Mouse (Mus musculus) gastrocnemius, adult 8-10 months (tissue): Measurements from ENCODE around the gene Tacc2. TPM values are rescaled to one million over a fixed set of nuclear protein-coding genes. Genes with fewer than 3 reads are reported as not detected.
"Not testable (repeated sequence)": the region's sequence is repeated elsewhere in the genome, so short reads cannot be mapped to it uniquely, and the experiment has no call there.

Source experiments
- DNase-seq, 2 experiments: peaks; one replicate each; pipeline ENCODE4 v3.0.0; 2022; ENCODE audit warnings: low spot score in 2 of 2
- total RNA-seq, 4 experiments: library from RNA; stranded (reverse); gene quantifications; 2 replicates each; pipeline ENCODE4 v1.2.4; 2022

Gene Tacc2
- total RNA-seq = 100 to 1,000 TPM; 458 to 672 (median 534) TPM

GRCm38 (mm10) chr7:130577388-130578003 lies at the start of gene Tacc2:
Gene Tacc2, plus strand, starts transcription at chr7:130577438.
- no peak for DNase-seq

GRCm38 (mm10) chr7:130531138-130531537 lies 46.1 kb upstream of the Tacc2 start:
- DNase-seq = not testable (repeated sequence)

GRCm38 (mm10) chr7:130533316-130534260 lies 43.6 kb upstream of the Tacc2 start:
- peak; percentile 75 to 77 for DNase-seq

DNA sequence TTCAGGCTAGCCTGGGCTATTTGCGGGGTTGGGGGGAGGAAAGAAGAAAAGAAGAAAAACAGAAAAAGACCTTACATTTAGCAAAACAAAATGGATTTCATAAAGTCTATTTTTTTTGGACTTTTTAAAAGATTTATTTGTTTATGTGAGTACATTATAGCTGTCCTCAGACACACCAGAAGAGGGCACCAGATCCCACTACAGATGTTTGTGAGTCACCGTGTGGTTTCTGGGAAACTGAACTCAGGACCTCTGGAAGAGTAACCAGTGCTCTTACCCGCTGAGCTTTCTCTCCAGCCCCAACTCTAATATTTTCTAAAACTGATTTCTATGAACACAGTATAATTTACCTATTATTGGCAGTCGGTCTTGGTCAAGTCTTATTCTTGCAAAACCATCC lies 42.1 kb upstream of the Tacc2 start:
- no peak for DNase-seq

DNA sequence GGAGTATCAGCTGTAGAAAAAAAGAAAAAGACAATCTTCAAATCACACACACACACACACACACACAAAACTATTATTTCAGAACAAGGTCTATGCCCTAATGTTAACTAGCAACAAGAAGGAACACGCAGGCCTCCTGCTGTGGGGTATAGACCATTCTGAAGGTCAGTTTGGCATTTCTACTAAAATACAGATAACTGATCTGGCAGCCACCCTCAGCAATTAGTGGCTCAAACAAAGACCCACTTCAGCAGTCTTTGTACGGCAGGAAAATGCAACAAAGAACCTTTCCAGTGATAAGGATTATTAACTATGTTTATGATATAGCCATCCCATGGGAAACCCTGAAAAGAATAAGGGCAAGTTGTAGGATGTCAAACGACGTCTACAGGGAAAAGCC lies 40.2 kb upstream of the Tacc2 start:
- DNase-seq = no peak

- no peak for DNase-seq
These were observed 37.1 kb upstream of the Tacc2 start for GRCm38 (mm10) chr7:130540176-130540575.

DNA sequence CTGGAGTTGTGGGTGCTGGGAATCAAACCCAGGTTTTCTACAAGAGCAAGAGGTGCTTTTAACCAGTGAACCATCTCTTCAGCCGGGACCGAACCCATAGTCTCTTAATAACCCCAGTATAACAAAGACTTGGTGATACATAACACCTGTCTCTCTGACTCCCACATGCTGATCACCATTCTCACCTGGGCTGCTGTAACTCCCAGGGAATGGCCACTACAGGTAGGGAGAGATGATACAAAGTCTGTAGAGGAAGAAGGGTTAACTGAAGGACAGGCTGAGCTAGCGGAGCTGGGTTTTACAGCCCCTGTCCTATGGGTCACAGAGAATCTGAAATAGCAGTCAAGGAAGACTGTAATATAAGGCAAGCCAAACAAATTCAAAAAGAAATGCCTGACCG lies 34.1 kb upstream of the Tacc2 start:
- no peak for DNase-seq

DNA sequence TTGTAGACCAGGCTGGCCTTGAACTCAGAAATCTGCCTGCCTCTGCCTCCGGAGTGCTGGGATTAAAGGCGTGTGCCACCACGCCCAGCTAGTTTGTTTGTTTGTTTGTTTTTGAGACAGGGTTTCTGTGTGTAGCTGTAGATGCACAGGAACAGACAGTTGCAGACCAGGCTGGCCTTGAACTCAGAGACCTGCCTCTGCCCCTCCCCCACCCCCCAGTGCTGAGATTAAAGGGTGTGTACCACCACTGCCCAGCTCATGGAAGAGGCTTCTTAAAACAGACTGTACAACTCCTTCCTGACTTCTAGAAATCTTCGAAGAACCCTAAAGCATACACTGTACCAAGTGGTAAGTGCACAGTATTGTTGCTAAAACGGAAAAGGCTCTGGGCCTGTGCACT lies 31.8 kb upstream of the Tacc2 start:
- no peak for DNase-seq

DNA sequence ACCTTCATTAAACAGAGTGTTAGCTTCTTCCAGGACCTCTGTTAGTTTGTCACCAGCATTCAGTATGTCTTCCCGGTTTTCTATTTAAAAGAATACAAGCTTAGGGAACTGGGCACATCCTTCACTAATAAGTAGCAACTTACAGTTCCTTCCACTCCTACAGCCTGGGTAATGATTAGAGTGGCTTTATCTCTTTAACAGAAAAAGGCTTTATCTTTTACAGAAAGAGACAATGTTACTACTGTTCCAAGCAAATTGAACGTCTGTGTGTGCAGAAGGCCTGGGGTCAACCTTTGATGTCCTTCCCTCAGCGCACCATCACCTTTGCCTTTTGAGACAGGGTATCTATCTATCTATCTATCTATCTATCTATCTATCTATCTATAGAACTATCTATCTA lies 31.3 kb upstream of the Tacc2 start:
- no peak for DNase-seq

DNA sequence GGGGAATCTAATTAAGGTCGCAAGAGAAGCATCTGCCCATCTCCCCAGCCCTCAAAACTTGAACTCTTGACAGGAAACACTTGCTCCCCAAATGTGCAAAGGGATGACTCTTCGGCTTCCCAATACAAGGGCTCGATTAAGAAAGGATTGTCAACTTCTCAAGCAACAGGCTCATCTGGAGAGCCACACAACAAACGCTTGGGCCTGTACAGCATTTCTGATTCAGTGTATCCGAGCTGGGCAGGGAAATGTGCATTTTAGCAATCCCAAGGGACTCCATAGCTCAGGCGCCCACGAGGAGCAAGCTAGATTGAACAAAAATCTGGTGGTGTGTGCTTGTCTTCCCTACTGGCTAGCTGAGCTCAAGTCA lies 30.8 kb upstream of the Tacc2 start:
- DNase-seq = no peak

DNA sequence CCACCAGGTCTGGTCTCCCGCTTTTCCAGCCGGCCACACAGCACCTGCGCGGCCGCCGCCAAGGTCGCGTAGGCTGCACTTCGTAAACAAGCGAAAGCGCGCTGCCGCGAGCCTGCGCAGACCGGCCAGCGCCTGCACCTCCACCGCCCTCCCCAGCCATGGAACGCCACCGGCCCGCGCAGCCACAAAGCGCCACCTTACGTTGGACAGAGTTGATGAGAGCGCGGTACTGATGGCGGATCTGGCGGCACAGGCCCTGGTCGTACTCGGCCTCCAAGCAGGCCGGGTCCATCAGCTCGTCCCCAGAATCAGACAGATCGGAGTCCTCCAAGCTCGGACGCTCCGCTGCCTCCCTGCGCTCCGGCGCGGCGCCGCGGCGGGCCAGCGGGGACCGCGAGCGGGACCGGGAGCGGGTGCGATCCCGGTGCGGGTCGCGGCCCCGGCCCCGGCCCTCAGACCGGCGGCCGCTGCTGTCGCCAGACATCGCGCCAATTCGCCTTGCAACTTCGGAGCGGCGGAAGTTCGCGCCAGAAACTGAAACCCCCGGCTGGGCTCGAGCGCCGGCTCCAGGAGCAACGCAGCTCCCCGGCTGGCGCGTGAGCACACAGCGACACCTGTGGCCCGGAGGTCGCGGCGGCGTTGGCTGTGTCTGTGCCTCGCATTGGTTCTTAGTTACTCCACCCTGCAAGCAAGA lies 30.3 kb upstream of the Tacc2 start:
- peak; percentile 81 to 87 for DNase-seq

DNA sequence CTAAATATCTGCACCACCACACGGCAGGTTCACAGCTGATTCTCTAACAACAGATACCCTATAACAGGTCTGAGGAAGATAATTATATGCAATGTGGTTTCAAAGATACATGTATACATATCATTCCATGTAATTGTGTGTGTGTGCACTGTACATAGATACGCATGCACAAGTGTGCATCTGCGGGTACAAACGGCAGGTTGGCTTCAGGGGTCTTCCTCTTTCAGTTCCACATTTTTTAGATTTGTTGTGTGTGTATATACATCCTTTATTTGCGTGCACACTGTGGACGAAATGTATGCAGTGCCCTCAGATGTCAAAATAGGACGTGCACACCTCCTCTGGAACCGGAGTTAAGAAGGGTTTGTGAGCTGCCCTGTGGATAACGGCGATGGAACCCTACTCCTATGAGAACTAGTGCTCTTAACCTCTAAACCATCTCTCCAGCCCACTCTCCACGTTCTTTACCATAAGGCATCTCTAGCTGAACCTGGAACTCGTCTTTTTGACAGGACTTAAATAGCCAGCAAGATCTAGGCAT lies 29.5 kb upstream of the Tacc2 start:
- DNase-seq = no peak

DNA sequence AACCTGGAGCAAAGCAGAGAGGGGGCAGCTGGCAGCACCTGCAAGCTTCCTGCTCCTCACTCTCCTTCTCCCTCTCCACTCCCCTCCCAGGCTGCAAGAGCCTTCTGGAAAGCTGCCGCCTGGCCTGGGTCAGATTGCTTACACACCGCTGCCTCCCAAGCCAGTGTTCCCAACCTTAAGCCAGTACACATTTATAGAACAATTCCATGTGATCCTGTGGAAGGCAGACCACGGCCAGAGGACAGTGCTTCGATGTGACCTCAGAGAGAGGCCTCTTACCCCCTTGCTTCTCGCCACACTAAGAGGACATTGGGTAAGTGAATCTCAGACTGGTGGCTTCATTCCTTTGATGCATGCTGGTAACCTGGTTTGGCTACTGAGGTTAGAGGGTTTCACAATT lies 24.5 kb upstream of the Tacc2 start:
- DNase-seq = peak; percentile 77 to 85

GRCm38 (mm10) chr7:130553321-130553720 lies 23.9 kb upstream of the Tacc2 start:
- DNase-seq = no peak

- DNase-seq = no peak
These were observed 21.6 kb upstream of the Tacc2 start for GRCm38 (mm10) chr7:130555597-130555996.

- DNase-seq = no peak
These were observed 18.6 kb upstream of the Tacc2 start for GRCm38 (mm10) chr7:130558592-130558991.

DNA sequence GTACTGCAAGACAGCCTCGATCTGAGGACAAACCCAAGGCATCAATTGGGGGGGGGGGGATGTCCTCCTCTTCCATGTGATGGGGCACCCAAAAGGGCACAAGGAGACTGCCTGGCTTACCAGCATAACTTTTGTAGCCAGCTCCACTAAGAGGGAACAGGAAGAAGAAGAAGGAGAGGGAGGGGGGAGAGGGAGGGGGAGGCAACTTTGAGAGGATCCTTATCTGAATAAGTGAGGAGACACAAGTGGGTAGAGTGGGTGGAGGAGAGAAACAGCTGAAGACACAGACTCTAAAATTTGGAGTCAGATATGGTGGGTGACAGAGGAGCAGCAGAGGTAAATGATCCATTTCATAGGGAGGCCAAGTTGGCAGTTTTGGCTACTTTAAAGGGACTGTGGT lies 16.3 kb upstream of the Tacc2 start:
- DNase-seq = no peak

DNA sequence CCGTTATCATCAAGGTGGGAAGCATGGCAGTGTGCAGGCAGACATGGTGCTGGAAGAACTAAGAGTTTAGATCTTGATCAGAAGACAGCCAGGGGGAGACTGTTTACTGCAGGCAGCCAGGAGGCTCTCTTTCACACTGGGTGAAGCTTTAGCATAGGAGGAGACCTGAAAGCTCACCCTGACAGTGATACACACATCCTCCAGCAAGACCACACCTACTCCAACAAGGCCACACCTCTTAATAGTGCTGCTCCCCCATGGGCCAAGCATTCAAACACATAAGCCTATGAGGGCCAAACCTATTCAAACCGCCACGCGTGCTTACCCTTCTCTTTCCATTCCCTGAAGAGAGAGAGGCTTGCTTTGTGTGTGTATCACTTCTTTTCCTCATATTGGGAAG lies 14.0 kb upstream of the Tacc2 start:
- no peak for DNase-seq

DNA sequence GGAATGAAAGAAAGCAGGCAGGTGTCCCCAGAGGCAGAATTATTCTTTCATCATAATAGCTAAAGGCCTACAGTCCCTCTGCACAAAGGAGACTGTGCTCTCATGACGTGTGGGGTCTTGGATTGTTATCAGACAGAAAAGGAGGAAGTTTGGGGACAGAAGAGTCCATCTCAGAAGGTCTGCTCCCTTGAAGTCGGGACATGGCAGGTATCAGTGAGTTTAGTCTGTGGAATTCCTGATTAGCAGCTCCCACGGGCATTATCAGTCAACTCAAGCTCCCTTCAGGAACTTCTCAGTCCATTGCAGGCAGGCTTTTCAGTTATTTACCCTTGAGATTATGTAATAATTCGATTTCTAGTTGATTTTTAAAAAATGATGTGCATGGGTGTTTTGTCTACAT lies 13.4 kb upstream of the Tacc2 start:
- DNase-seq = no peak

DNA sequence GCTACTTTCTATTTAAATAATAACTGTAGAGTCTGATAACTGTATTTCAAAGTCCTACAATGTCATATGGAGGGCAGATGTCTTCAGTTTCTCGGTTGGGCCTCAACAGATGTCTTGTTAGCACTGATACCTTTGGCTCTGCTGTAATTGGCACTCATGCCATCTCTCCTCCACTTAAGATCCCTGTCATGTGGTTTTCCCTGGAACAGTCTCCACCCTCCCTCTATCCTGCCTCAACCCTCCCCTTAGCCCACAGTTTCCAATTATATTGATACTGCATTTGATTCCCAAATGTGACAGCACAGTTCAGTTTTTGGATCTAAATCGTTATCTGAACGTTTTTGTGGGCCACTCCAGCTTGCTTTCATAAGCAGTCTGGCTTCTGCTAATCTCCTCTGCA lies 12.6 kb upstream of the Tacc2 start:
- DNase-seq = no peak

GRCm38 (mm10) chr7:130568783-130569436 lies 8.3 kb upstream of the Tacc2 start:
- peak; percentile 38 to 65 for DNase-seq
